Mouse (Mus musculus): ENCODE measurements around the gene Hpf1.

Gene Hpf1

GRCm38 (mm10) chr8:60889843-60890519, at the start of gene Hpf1:
Gene Hpf1, plus strand, starts transcription at chr8:60890418.
- DNase-seq (ENCODE audit: low spot score) = peak; percentile 94

GRCm38 (mm10) chr8:60842388-60842787, 47.8 kb upstream of the Hpf1 start:
- no peak for DNase-seq (ENCODE audit: low spot score)

GRCm38 (mm10) chr8:60857559-60857958, 32.7 kb upstream of the Hpf1 start:
- no peak for DNase-seq (ENCODE audit: low spot score)

- no peak for DNase-seq (ENCODE audit: low spot score)
Observed at GRCm38 (mm10) chr8:60858091-60858490, 32.1 kb upstream of the Hpf1 start.

- no peak for DNase-seq (ENCODE audit: low spot score)
Observed at GRCm38 (mm10) chr8:60858911-60859476, 31.2 kb upstream of the Hpf1 start.

GRCm38 (mm10) chr8:60859605-60860004, 30.6 kb upstream of the Hpf1 start:
- no peak for DNase-seq (ENCODE audit: low spot score)

GRCm38 (mm10) chr8:60860749-60861148, 29.5 kb upstream of the Hpf1 start:
- no peak for DNase-seq (ENCODE audit: low spot score)

GRCm38 (mm10) chr8:60861783-60862182, 28.4 kb upstream of the Hpf1 start:
- DNase-seq (ENCODE audit: low spot score) = no peak

- no peak for DNase-seq (ENCODE audit: low spot score)
Observed at GRCm38 (mm10) chr8:60864875-60865274, 25.3 kb upstream of the Hpf1 start.

- peak; percentile 13 for DNase-seq (ENCODE audit: low spot score)
Observed at GRCm38 (mm10) chr8:60865504-60866114, 24.6 kb upstream of the Hpf1 start.

- no peak for DNase-seq (ENCODE audit: low spot score)
Observed at GRCm38 (mm10) chr8:60867468-60868115, 22.6 kb upstream of the Hpf1 start.

GRCm38 (mm10) chr8:60868236-60868965, 21.8 kb upstream of the Hpf1 start:
- DNase-seq (ENCODE audit: low spot score) = no peak

- no peak for DNase-seq (ENCODE audit: low spot score)
Observed at GRCm38 (mm10) chr8:60869761-60870160, 20.5 kb upstream of the Hpf1 start.

- no peak for DNase-seq (ENCODE audit: low spot score)
Observed at GRCm38 (mm10) chr8:60870231-60871193, 19.7 kb upstream of the Hpf1 start.

GRCm38 (mm10) chr8:60878617-60879016, 11.6 kb upstream of the Hpf1 start:
- DNase-seq (ENCODE audit: low spot score) = no peak

- no peak for DNase-seq (ENCODE audit: low spot score)
Observed at GRCm38 (mm10) chr8:60883419-60884137, 6.6 kb upstream of the Hpf1 start.

GRCm38 (mm10) chr8:60886736-60887135, 3.5 kb upstream of the Hpf1 start:
- DNase-seq (ENCODE audit: low spot score) = no peak

GRCm38 (mm10) chr8:60889131-60889842, 931 bp upstream of the Hpf1 start:
- no peak for DNase-seq (ENCODE audit: low spot score)

GRCm38 (mm10) chr8:60890520-60890874, 279 bp downstream of the Hpf1 start:
- DNase-seq (ENCODE audit: low spot score) = no peak

GRCm38 (mm10) chr8:60891757-60892156, 1.5 kb downstream of the Hpf1 start:
- DNase-seq (ENCODE audit: low spot score) = no peak

Data from ovary, adult 18-20 months (tissue).